Mouse (Mus musculus) erythroblast, embryonic 14.5 days (primary cell): ENCODE results near the gene Serpina1b. TPM values are rescaled to one million over a fixed set of nuclear protein-coding genes. Genes with fewer than 3 reads are reported as not detected.
"Not testable (repeated sequence)": the region's sequence is repeated elsewhere in the genome, so short reads cannot be mapped to it uniquely, and the experiment has no call there.

Experiments
- H3K27me3 ChIP-seq: 2 replicates; pipeline ENCODE4 v1.6.1; 2012; ENCODE audit warnings: inconsistent platforms; ENCODE audit not compliant: control insufficient read depth
- H3K36me3 ChIP-seq: 2 replicates; pipeline ENCODE4 v1.6.1; 2012; ENCODE audit warnings: mild to moderate bottlenecking, inconsistent platforms; ENCODE audit not compliant: control insufficient read depth
- H3K4me1 ChIP-seq: 2 replicates; pipeline ENCODE4 v1.6.1; 2012; ENCODE audit warnings: inconsistent platforms; ENCODE audit not compliant: control insufficient read depth
- H3K4me3 ChIP-seq: replicated peaks from 2 replicates; pipeline ENCODE3; 2012; ENCODE audit warnings: moderate library complexity, mild to moderate bottlenecking, inconsistent platforms
- H3K9me3 ChIP-seq: 2 replicates; pipeline ENCODE4 v1.6.1; 2012; ENCODE audit warnings: low read length, inconsistent platforms, mixed read lengths; ENCODE audit not compliant: control insufficient read depth
- GATA1 ChIP-seq: IDR thresholded peaks from 2 replicates; pipeline ENCODE4 v1.6.1; 2012; ENCODE audit warnings: low read length, inconsistent platforms, mixed read lengths
- TAL1 ChIP-seq: IDR thresholded peaks from 3 replicates; pipeline ENCODE4 v1.6.1; 2012; ENCODE audit warnings: low read length, inconsistent platforms, mixed read lengths
- polyA plus RNA-seq: library from polyadenylated mRNA; stranded (reverse); fragments of >175 nt; gene quantifications from 2 replicates; pipeline ENCODE4 v1.2.3, GENCODE M21; 2012

Gene Serpina1b
- polyA plus RNA-seq, 1 experiment, result not detected

DNA sequence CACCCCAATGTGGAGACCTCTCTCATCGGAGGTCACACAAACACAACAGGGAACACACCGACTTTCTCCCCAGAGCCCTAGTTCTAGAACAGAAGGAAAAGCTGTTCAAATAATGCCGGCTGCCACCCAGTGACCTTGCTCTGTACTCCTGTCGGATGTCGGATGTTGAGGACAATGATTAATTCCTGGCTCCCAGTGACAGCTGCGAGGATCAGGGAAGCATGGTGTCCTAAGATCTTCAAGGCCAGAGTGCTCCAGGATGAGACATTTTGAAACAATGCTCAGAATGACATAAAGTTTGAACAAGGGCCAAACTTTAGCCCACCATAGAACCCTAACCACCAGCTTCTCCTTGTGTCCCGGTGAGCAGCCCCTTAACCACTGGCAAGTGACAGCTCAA lies 143.2 kb downstream of the Serpina1b start:
- Histone ChIP-seq H3K4me3 (no peak overlapping the region), H3K27me3 (no peaks in the 10 kb centered on the region), H3K36me3 (no peaks in the 10 kb centered on the region), H3K4me1 (no peaks in the 10 kb centered on the region), H3K9me3 (peaks cover 27% of the 10 kb centered on the region)
- TF ChIP-seq TAL1 (no peak), GATA1 (no peak)

GRCm38 (mm10) chr12:103686050-103686449 lies 144.1 kb downstream of the Serpina1b start:
- TF ChIP-seq TAL1 (no peak), GATA1 (no peak)
- Histone ChIP-seq H3K36me3 (no peaks in the 10 kb centered on the region), H3K27me3 (no peaks in the 10 kb centered on the region), H3K9me3 (peaks cover 23% of the 10 kb centered on the region), H3K4me3 (no peak overlapping the region), H3K4me1 (no peaks in the 10 kb centered on the region)

DNA sequence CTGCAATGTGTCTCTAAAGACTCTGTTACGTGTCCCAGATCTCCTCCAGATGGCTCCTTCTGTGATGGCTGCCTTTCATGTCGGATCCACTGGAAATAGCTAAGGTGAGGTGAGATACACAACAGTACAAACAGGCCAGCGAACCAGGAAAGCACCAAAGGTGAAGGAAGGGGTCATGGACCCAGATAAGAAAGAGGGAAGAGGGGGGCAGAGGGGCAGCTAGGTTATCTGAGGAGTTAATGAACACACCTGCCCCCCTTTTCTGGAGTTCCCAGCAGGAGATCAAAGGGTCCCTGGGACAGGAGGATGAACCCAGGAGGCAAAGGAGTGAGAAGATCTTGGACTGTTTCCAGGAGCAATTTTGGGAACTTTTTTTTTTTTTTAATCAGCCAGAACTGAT lies 144.8 kb downstream of the Serpina1b start:
- no peaks in the 10 kb centered on the region for H3K27me3 ChIP-seq
- no peak for TF ChIP-seq GATA1
- TF ChIP-seq TAL1, result no peak
- no peak overlapping the region for H3K4me3 ChIP-seq
- peaks cover 20% of the 10 kb centered on the region for H3K9me3 ChIP-seq
- no peaks in the 10 kb centered on the region for H3K4me1 ChIP-seq
- H3K36me3 ChIP-seq, result no peaks in the 10 kb centered on the region

GRCm38 (mm10) chr12:103683775-103684174 lies 146.4 kb downstream of the Serpina1b start:
- no peaks in the 10 kb centered on the region for H3K36me3 ChIP-seq
- peaks cover 11% of the 10 kb centered on the region for H3K9me3 ChIP-seq
- no peak overlapping the region for H3K4me3 ChIP-seq
- no peaks in the 10 kb centered on the region for H3K4me1 ChIP-seq
- no peaks in the 10 kb centered on the region for H3K27me3 ChIP-seq
- TF ChIP-seq GATA1, result no peak
- TF ChIP-seq TAL1, result no peak

- no peaks in the 10 kb centered on the region for H3K36me3 ChIP-seq
- peaks cover 13% of the 10 kb centered on the region for H3K9me3 ChIP-seq
- H3K4me1 ChIP-seq, result no peaks in the 10 kb centered on the region
- H3K4me3 ChIP-seq, result no peak overlapping the region
- TF ChIP-seq GATA1, result no peak
- TF ChIP-seq TAL1, result no peak
- H3K27me3 ChIP-seq, result no peaks in the 10 kb centered on the region
Observed at GRCm38 (mm10) chr12:103681739-103682138, 148.4 kb downstream of the Serpina1b start.

DNA sequence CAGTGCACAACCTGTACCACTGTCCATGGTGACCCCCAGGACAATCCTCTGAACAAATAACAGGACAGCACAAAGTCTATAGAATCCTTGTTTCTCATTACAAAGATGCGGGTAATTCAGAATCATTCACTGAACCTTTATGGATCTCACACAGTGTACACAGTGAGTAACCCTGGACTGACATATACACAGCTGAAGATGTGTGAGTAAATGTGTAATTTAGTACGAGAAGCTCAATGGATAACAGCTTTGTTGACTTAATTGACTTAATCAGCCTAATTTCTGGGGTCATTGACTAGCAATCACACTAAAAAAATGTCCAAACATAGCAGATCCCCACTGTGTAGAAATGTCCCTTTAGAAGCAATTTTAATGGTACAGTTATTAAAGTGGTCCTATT lies 149.0 kb downstream of the Serpina1b start:
- Histone ChIP-seq H3K27me3 (no peaks in the 10 kb centered on the region), H3K36me3 (no peaks in the 10 kb centered on the region), H3K4me3 (no peak overlapping the region), H3K9me3 (peaks cover 12% of the 10 kb centered on the region), H3K4me1 (no peaks in the 10 kb centered on the region)
- TF ChIP-seq TAL1 (no peak), GATA1 (no peak)

DNA sequence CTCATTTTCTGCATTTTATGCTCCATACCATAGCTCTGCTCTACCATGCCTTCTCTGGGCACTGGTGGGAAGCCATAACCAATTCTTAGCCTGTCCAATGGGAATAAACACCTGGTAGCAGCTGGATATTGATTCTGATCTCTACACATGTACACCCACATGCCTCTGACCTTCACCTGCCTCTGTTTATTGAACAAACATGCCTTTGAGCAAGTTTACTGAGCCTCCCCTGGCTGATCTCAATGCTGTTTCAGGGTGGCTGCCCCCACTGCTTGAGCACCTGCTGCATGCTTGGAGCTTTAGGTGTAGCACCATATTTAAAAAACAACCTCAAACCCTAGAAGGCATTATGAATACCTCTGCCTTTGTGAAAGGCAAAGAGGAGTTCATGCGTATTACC lies 150.3 kb downstream of the Serpina1b start:
- H3K9me3 ChIP-seq, result peaks cover 15% of the 10 kb centered on the region; the same call in 1 of the 2 replicates
- not testable (repeated sequence) for H3K4me1 ChIP-seq, H3K36me3 ChIP-seq, H3K27me3 ChIP-seq, H3K4me3 ChIP-seq

Other genes starting within 250 kb of the Serpina1b start
- not detected in 2 replicates for gene Serpina10, start 198.9 kb downstream of the Serpina1b start, polyA plus RNA-seq
- 0.37 and 0.38 TPM in 2 replicates for gene Serpina6, start 173.2 kb downstream of the Serpina1b start, polyA plus RNA-seq
- gene Serpina16, start 154.2 kb downstream of the Serpina1b start, polyA plus RNA-seq, result not detected in 2 replicates
- not detected in 2 replicates for gene Serpina1f, start 134.8 kb downstream of the Serpina1b start, polyA plus RNA-seq
- not detected in 2 replicates for gene Serpina1d, start 56.8 kb downstream of the Serpina1b start, polyA plus RNA-seq
- gene Serpina1a, start 33.2 kb upstream of the Serpina1b start, polyA plus RNA-seq, result 0.14 and 0.21 TPM in 2 replicates
- gene Serpina1c, start 74.5 kb upstream of the Serpina1b start, polyA plus RNA-seq, result not detected in 2 replicates
- gene Serpina1e, start 128.6 kb upstream of the Serpina1b start, polyA plus RNA-seq, result not detected in 2 replicates
- not detected in 2 replicates for gene Serpina11, start 159.6 kb upstream of the Serpina1b start, polyA plus RNA-seq
- gene Serpina9, start 183.4 kb upstream of the Serpina1b start, polyA plus RNA-seq, result not detected in 2 replicates
- 0.03 TPM in 1 of 2 replicates, not detected in the other for gene Serpina12, start 214.1 kb upstream of the Serpina1b start, polyA plus RNA-seq